Mouse (Mus musculus) midbrain, embryonic 11.5 days (tissue): Measurements from ENCODE around the gene Cdk2ap2. TPM values are rescaled to one million over a fixed set of nuclear protein-coding genes. Genes with fewer than 3 reads are reported as not detected.

ENCODE experiments used
- ATAC-seq: fragments of 200-750 bp; cut with Nextera tagmentation; 2 replicates; pipeline ENCODE4 v1.8.0; 2017; ENCODE audit warnings: moderate TSS enrichment, moderate library complexity; ENCODE audit not compliant: low FRiP score
- DNase-seq: peaks from one replicate; pipeline ENCODE4 v3.0.0; 2015; ENCODE audit warnings: low spot score; ENCODE audit errors: missing footprints
- H3K27ac ChIP-seq: fragments of 300-500 bp; sonication (generic); 2 replicates; pipeline ENCODE4 v1.5.1; 2014; ENCODE audit warnings: low read depth, low read length
- H3K27me3 ChIP-seq: fragments of 300-500 bp; sonication (generic); 2 replicates; pipeline ENCODE4 v1.6.1; 2014; ENCODE audit warnings: mild to moderate bottlenecking, low read length, moderate library complexity, mixed read lengths; ENCODE audit not compliant: control insufficient read depth, insufficient read depth
- H3K36me3 ChIP-seq: fragments of 300-500 bp; sonication (generic); 2 replicates; pipeline ENCODE4 v1.6.1; 2014; ENCODE audit warnings: mild to moderate bottlenecking, low read length, moderate library complexity, mixed read lengths; ENCODE audit not compliant: control insufficient read depth, insufficient read depth
- H3K4me1 ChIP-seq: fragments of 300-500 bp; sonication (generic); 2 replicates; pipeline ENCODE4 v1.6.1; 2014; ENCODE audit warnings: low read length; ENCODE audit not compliant: control insufficient read depth, insufficient read depth
- H3K4me2 ChIP-seq: fragments of 300-500 bp; sonication (generic); 2 replicates; pipeline ENCODE4 v1.6.1; 2014; ENCODE audit warnings: mild to moderate bottlenecking, moderate library complexity
- H3K4me3 ChIP-seq: fragments of 300-500 bp; sonication (generic); 2 replicates; pipeline ENCODE4 v1.5.1; 2014; ENCODE audit warnings: low read depth, low read length
- H3K9ac ChIP-seq: fragments of 300-500 bp; sonication (generic); 2 replicates; pipeline ENCODE4 v1.6.1; 2014; ENCODE audit warnings: low read length
- H3K9me3 ChIP-seq: fragments of 300-500 bp; sonication (generic); 2 replicates; pipeline ENCODE4 v1.6.1; 2016; ENCODE audit warnings: low read length; ENCODE audit not compliant: control insufficient read depth
- WGBS: fragments of 180-500 bp; shearing (Covaris S2); extraction: QIAGEN DNeasy Blood & Tissue Kit; methylation state at CpG from one replicate; pipeline ENCODE4 v1.1.7; 2014; 5-methylcytosine and 5-hydroxymethylcytosine counted together
- polyA plus RNA-seq: library from polyadenylated mRNA; unstranded; fragments of >200 nt; fragmentation: Nextera tagmentation; extraction: Ambion mirVana; gene quantifications from 2 replicates; pipeline ENCODE4 v1.2.1, GENCODE M21; 2014

Gene Cdk2ap2
- polyA plus RNA-seq, 1 experiment from 2014 or later, result 73.5 TPM

GRCm38 (mm10) chr19:4095802-4096201 lies 1.2 kb upstream of the Cdk2ap2 start:
- Histone ChIP-seq H3K27ac (no peak overlapping the region), H3K4me2 (peak overlapping the region; percentile 70; the same call in 1 of the 2 replicates)

DNA sequence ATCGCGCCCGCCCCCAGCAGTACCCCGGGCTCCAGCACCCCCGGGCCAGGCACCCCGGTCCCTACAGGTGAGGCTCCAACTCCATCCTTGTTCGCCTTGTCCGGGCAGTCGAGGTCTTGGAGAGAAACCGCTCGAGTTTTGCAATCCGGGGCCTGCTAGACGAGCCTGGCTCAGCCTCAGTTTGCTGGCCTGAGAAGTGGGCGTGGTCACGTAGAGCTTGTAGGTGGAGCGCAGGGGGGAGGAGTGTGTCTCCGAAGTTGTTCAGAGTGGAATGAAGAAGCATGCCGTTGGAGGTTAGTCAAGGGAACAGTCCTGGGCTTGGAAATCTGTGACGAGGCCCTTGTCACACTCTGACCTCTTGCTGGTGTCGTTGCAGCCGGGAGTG lies 451 bp downstream of the Cdk2ap2 start:
- 1% methylated on average over 21 of the region's 21 CpGs for WGBS
- peak overlapping the region; percentile 70 for H3K4me2 ChIP-seq
- peaks cover 21% of the 10 kb centered on the region for H3K27me3 ChIP-seq
- no peaks in the 10 kb centered on the region for H3K9me3 ChIP-seq
- ATAC-seq (no peak; the same call in 1 of the 2 replicates), DNase-seq (no peak)
- H3K36me3 ChIP-seq, result no peaks in the 10 kb centered on the region
- peak overlapping the region; percentile 25; the same call in 1 of the 2 replicates for H3K27ac ChIP-seq
- peak overlapping the region; percentile 58 for H3K9ac ChIP-seq
- peak overlapping the region; percentile 64 for H3K4me3 ChIP-seq
- H3K4me1 ChIP-seq, result peaks cover 28% of the 10 kb centered on the region

More at GRCm38 (mm10) chr19:4095802-4096201, 1.2 kb upstream of the Cdk2ap2 start:
- no peak overlapping the region for H3K9ac ChIP-seq
- H3K27me3 ChIP-seq, result peaks cover 10% of the 10 kb centered on the region
- no peaks in the 10 kb centered on the region for H3K36me3 ChIP-seq
- DNase-seq (peak; percentile 87), ATAC-seq (no peak)
- 77% methylated on average over 3 of the region's 3 CpGs for WGBS
- no peaks in the 10 kb centered on the region for H3K9me3 ChIP-seq
- H3K4me3 ChIP-seq, result no peak overlapping the region
- peaks cover 22% of the 10 kb centered on the region for H3K4me1 ChIP-seq

GRCm38 (mm10) chr19:4098426-4098825 lies 1.4 kb downstream of the Cdk2ap2 start:
- no peaks in the 10 kb centered on the region for H3K9me3 ChIP-seq
- no peak for ATAC-seq
- no peak overlapping the region for H3K9ac ChIP-seq
- no peaks in the 10 kb centered on the region for H3K36me3 ChIP-seq
- DNase-seq, result no peak
- no peak overlapping the region for H3K27ac ChIP-seq
- no peak overlapping the region for H3K4me3 ChIP-seq
- peaks cover 21% of the 10 kb centered on the region for H3K27me3 ChIP-seq
- WGBS, result 95% methylated on average over 13 of the region's 13 CpGs
- H3K4me2 ChIP-seq, result no peak overlapping the region
- peaks cover 28% of the 10 kb centered on the region for H3K4me1 ChIP-seq

DNA sequence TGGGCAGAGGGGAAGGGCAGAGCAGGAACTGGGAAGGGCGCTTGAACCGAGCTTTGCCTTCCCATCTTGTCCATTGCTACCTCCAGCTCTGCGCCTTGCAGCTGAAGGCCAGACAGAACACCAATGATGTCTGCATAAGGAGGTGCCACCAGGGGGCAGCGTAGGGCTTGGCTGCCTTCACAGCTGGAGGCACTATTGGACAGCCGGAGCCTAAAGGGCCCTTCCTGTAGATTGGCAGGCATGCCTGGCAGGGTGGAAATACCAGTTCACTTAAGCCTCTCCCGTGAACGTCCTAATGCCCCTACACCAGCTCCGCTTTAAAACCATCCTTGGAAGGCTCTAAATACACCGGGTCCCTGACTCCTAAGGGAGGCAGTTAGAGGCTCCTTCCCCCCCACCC lies 2.1 kb downstream of the Cdk2ap2 start:
- ATAC-seq, result no peak
- no peak overlapping the region for H3K9ac ChIP-seq
- H3K9me3 ChIP-seq, result no peaks in the 10 kb centered on the region
- no peak overlapping the region; the same call in 1 of the 2 replicates for H3K4me2 ChIP-seq
- peak; percentile 99 for DNase-seq
- WGBS, result 15% methylated on average over 9 of the region's 9 CpGs
- no peak overlapping the region for H3K27ac ChIP-seq
- H3K4me3 ChIP-seq, result no peak overlapping the region
- H3K36me3 ChIP-seq, result no peaks in the 10 kb centered on the region
- H3K27me3 ChIP-seq, result peaks cover 21% of the 10 kb centered on the region
- H3K4me1 ChIP-seq, result peaks cover 28% of the 10 kb centered on the region

DNA sequence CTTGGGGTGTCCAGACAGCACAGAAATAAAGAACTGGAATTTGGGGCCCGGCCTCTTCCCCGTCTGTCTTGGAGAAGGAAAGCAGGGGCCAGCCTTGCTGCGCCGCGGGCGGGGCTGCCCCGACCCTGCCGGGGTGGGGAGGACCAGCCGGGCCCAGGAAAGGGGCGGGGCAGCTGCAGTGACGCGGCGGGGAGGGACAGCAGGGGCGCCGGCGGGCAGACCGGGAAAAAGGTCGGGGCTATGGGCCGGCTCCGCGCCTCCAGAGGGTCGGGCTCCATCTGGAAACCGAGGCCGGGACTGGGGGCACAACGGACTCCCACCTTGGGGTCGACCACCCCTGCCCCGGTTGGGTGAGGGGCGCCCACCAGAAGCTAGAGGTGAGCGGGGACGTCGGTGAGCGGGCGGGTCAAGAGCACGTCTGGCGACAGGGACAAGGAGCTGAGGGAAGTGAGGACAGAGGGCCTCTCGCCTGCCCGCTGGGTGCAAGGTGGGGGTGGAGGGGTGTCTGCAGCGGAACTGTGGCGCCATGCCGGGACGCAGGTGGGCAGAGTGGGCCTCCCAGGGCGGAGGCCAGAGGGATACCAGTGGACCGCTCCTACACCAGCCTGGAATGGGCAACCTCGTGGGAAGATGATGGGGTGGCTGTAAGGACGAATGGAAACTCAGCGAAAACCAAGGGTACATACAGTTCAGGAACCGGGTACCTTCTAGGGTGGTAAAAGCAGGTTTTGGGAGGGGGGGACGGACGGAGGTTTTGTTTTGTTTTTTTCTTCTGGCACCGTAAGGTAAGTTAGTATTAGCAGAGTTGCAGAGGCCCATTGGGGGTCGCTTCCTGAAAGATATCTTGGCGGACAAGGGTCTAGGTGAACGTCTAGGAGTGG lies 3.1 kb downstream of the Cdk2ap2 start, which contains the start of gene Pitpnm1:
Gene Pitpnm1 (plus strand): TSS at position 162 of the 881 bp plus-strand sequence.
- Histone ChIP-seq H3K4me2 (peak within 1 kb of the TSS; percentile 90), H3K36me3 (no peaks in the 10 kb centered on the region), H3K4me1 (peaks cover 28% of the 10 kb centered on the region), H3K27ac (no peak within 1 kb of the TSS), H3K9ac (peak within 1 kb of the TSS; percentile 65), H3K27me3 (peaks cover 21% of the 10 kb centered on the region), H3K9me3 (no peaks in the 10 kb centered on the region), H3K4me3 (peak within 1 kb of the TSS; percentile 45)
- WGBS, result 1% methylated on average over 49 of the region's 53 CpGs
- peak; percentile 93 for DNase-seq
- ATAC-seq, result no peak

DNA sequence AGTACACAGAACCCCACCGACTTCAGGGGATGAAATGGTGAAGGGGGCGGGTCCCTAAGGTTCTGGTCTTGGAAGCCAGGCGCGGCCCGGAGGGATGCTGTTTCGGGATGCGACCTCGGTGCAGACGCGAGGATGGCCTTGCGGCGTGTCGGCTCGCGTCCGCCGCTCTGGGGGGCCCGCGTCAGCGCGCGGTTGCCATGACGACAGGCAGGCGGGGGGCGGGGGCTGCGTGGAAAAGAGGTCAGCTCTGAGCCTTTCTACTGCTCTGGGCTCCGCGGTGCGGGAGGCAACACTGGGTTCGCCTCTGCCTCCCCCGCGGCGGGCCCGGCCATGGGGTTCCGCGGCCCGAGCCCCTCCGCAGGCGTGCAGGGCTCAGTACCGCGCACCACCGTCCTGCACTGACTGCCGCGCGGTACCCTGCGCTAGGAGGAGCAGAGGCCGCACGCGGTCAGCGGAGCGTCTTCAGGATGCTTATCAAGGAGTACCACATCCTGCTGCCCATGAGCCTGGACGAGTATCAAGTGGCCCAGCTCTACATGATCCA lies 3.8 kb downstream of the Cdk2ap2 start:
- Histone ChIP-seq H3K4me1 (peaks cover 28% of the 10 kb centered on the region), H3K4me2 (peak overlapping the region; percentile 90), H3K27ac (no peak overlapping the region), H3K9ac (peak overlapping the region; percentile 65), H3K36me3 (no peaks in the 10 kb centered on the region), H3K4me3 (peak overlapping the region; percentile 45), H3K27me3 (peaks cover 21% of the 10 kb centered on the region), H3K9me3 (no peaks in the 10 kb centered on the region)
- WGBS, result under 1% methylated on average over 50 of the region's 52 CpGs
- peak; percentile 93 for DNase-seq
- ATAC-seq, result peak; percentile 14; the same call in 1 of the 2 replicates

DNA sequence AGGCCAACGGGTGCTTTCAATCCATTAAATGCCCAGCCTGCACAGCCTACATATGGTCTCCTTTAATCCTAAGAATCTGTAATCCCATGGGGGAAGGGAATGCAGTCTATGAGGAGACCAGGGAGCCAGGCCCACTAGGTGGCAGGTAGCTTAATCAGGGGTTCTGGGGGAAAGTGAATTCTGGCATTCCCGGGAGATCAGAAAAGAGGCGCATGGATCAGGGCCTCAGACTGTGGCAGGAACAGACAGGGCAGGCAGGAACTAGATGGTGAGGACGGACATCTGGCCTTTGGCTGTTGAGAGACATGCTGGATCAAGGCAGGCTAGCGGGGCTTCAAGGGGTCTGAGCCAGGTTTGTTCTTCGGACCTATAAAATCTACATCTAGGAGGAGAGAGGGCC lies 4.5 kb downstream of the Cdk2ap2 start:
- WGBS, result 58% methylated on average over 6 of the region's 6 CpGs
- no peak for ATAC-seq
- DNase-seq, result no peak
- Histone ChIP-seq H3K27me3 (peaks cover 21% of the 10 kb centered on the region), H3K27ac (no peak overlapping the region), H3K4me3 (peak overlapping the region; percentile 45), H3K9ac (peak overlapping the region; percentile 65), H3K9me3 (no peaks in the 10 kb centered on the region), H3K4me1 (peaks cover 28% of the 10 kb centered on the region), H3K36me3 (no peaks in the 10 kb centered on the region), H3K4me2 (peak overlapping the region; percentile 90)

DNA sequence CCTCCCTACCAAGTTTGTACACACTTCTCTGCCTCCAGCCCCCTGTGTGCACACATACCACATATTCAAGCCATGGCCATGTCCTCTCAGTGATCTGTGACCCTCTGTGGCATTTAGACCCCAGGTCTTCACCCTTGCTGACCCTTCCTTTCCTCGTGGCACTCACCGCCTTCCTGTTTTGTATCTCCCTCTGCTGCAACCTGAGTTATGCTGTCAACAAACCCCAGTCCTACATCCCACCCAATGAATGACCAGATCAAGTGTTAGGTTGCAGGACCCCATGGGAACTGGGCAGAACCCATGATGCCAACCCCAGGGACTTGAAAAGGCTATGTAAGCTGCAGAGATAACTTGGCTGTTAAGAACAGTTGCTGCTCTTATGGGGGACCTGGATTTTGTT lies 5.1 kb downstream of the Cdk2ap2 start:
- Histone ChIP-seq H3K9ac (no peak overlapping the region), H3K4me1 (peaks cover 28% of the 10 kb centered on the region), H3K4me3 (no peak overlapping the region), H3K4me2 (no peak overlapping the region), H3K36me3 (no peaks in the 10 kb centered on the region), H3K27me3 (peaks cover 21% of the 10 kb centered on the region), H3K9me3 (no peaks in the 10 kb centered on the region), H3K27ac (no peak overlapping the region)
- no peak for ATAC-seq
- WGBS, result 89% methylated on average over 2 of the region's 2 CpGs
- DNase-seq, result no peak

DNA sequence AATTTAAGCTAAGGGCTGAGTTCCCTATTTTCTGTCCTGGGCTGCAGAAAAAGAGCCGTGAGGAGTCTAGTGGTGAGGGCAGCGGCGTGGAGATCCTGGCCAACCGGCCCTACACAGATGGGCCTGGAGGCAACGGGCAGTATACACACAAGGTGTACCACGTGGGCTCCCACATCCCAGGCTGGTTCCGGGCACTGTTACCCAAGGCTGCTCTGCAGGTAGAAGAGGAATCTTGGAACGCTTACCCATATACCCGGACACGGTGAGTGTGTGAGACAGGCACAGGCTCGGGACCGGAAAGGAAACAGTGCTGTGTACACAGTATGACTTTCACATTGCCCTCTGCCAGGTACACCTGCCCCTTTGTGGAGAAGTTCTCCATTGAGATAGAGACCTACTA lies 5.6 kb downstream of the Cdk2ap2 start:
- Histone ChIP-seq H3K4me2 (no peak overlapping the region), H3K4me1 (peaks cover 26% of the 10 kb centered on the region), H3K9me3 (no peaks in the 10 kb centered on the region), H3K9ac (no peak overlapping the region), H3K27ac (no peak overlapping the region), H3K4me3 (no peak overlapping the region), H3K36me3 (no peaks in the 10 kb centered on the region), H3K27me3 (peaks cover 21% of the 10 kb centered on the region)
- DNase-seq (peak; percentile 37), ATAC-seq (no peak)
- 93% methylated on average over 12 of the region's 12 CpGs for WGBS
